Mouse (Mus musculus) liver, embryonic 15.5 days (tissue): ENCODE results near the gene Ctrb1. TPM values are rescaled to one million over a fixed set of nuclear protein-coding genes. Genes with fewer than 3 reads are reported as not detected.
A peak's percentile ranks its signal among the peaks of the same experiment; 100 is the strongest.
"Not testable (repeated sequence)": the region's sequence is repeated elsewhere in the genome, so short reads cannot be mapped to it uniquely, and the experiment has no call there.

Source experiments
- ATAC-seq: fragments of 200-750 bp; cut with Nextera tagmentation; 2 replicates; pipeline ENCODE4 v1.8.0; 2017; ENCODE audit warnings: moderate number of reproducible peaks, mild to moderate bottlenecking, moderate library complexity; ENCODE audit not compliant: insufficient read depth
- H3K27ac ChIP-seq: fragments of 300-500 bp; sonication (generic); replicated peaks from 2 replicates; pipeline ENCODE4 v1.5.1; 2015; ENCODE audit warnings: mild to moderate bottlenecking, inconsistent platforms
- H3K27me3 ChIP-seq: fragments of 300-500 bp; sonication (generic); 2 replicates; pipeline ENCODE4 v1.6.1; 2015; ENCODE audit warnings: mild to moderate bottlenecking, inconsistent platforms
- H3K36me3 ChIP-seq: fragments of 300-500 bp; sonication (generic); replicated peaks from 2 replicates; pipeline ENCODE4 v1.6.1; 2015; ENCODE audit warnings: moderate library complexity, mild to moderate bottlenecking, inconsistent platforms
- H3K4me1 ChIP-seq: fragments of 300-500 bp; sonication (generic); replicated peaks from 2 replicates; pipeline ENCODE4 v1.6.1; 2015; ENCODE audit warnings: inconsistent platforms
- H3K4me2 ChIP-seq: fragments of 300-500 bp; sonication (generic); 2 replicates; pipeline ENCODE4 v1.6.1; 2015; ENCODE audit warnings: moderate library complexity, mild to moderate bottlenecking, inconsistent platforms
- H3K4me3 ChIP-seq: fragments of 300-500 bp; sonication (generic); replicated peaks from 2 replicates; pipeline ENCODE4 v1.5.1; 2015; ENCODE audit warnings: mild to moderate bottlenecking, inconsistent platforms
- H3K9ac ChIP-seq: fragments of 300-500 bp; sonication (generic); 2 replicates; pipeline ENCODE4 v1.6.1; 2015; ENCODE audit warnings: moderate library complexity, mild to moderate bottlenecking, inconsistent platforms
- H3K9me3 ChIP-seq: fragments of 300-500 bp; sonication (generic); replicated peaks from 2 replicates; pipeline ENCODE4 v1.6.1; 2016; ENCODE audit warnings: inconsistent platforms
- WGBS: fragments of 180-500 bp; shearing (Covaris S2); methylation state at CpG from one replicate; pipeline ENCODE4 v1.1.7; 2015; ENCODE audit warnings: mixed read lengths; ENCODE audit not compliant: insufficient replicate concordance; 5-methylcytosine and 5-hydroxymethylcytosine counted together
- microRNA-seq: library from miRNA; unstranded; fragments of <30 nt; microRNA quantifications from one replicate; pipeline ENCODE4, GENCODE M21; 2016
- polyA plus RNA-seq: library from polyadenylated mRNA; unstranded; fragments of >200 nt; fragmentation: Nextera tagmentation; extraction: Ambion mirVana; gene quantifications from 2 replicates; pipeline ENCODE4 v1.2.1, GENCODE M21; 2015

The Ctrb1 gene
- polyA plus RNA-seq, 1 experiment from 2014 or later = 3.0 TPM

DNA sequence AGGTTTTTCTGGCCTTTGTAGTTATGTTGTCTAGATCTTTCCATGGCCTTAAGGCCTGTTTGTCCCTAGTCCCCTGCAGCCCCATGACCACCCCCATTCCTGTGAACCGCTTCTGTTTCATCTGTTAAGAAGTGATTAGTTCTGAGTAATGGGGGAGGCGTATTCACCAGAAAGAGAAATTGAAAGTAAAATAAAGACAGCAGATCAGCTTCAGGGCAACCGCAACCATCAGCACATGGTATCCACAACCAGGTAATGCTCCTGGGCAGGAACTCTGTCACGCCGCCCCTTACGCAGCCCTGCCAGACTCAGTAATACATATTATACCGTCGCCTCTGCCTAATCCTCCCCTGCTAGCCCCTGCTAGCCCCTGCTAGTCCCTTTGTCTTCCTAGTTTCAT lies 45.1 kb downstream of the Ctrb1 start:
- H3K27me3 ChIP-seq = no peaks in the 10 kb centered on the region
- no peak overlapping the region for H3K4me2 ChIP-seq
- WGBS = 79% methylated on average over 8 of the region's 8 CpGs
- H3K4me3 ChIP-seq = no peak overlapping the region
- no peaks in the 10 kb centered on the region for H3K9me3 ChIP-seq
- H3K36me3 ChIP-seq = no peaks in the 10 kb centered on the region
- ATAC-seq = no peak
- peaks cover 46% of the 10 kb centered on the region for H3K4me1 ChIP-seq
- H3K27ac ChIP-seq = no peak overlapping the region
- H3K9ac ChIP-seq = no peak overlapping the region

DNA sequence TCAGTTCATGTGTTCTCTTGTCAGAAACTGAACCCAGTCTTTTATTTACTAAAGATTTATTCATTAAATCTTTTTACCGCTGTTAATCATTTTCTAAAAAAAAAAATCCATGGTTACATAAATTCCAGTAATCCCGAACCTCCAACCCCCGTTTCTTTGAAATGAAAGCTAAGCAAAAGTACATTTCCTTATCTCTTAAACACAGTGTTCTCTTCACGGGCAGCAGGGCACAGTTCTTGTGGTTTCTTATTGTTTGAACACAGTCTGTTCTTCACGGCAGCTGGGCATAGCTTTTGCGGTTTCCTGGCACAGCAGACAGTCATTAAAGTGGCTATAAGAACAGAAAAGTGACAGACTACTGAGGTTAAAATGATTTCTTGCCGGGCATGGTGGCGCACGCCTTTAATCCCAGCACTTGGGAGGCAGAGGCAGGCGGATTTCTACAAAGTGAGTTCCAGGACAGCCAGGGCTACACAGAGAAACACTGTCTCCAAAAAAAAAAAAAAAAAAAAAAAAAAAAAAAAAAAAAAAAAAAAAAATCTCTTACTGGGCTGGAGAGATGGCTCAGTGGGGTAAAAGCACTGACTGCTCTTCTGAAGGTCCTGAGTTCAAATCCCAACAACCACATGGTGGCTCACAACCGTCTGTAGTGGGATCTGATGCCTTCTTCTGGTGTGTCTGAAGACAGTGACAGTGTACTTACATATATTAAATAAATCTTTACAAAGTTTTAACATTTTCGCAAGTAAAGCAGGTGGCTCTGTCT lies 46.3 kb downstream of the Ctrb1 start:
- H3K9me3 ChIP-seq, H3K36me3 ChIP-seq, H3K27me3 ChIP-seq, ATAC-seq: not testable (repeated sequence)
- H3K27ac ChIP-seq = peak overlapping the region; percentile 94
- WGBS = 17% methylated on average over 12 of the region's 12 CpGs
- H3K4me3 ChIP-seq = peak overlapping the region; percentile 78
- H3K4me2 ChIP-seq = peak overlapping the region; percentile 100
- H3K9ac ChIP-seq = peak overlapping the region; percentile 80
- H3K4me1 ChIP-seq = peaks cover 46% of the 10 kb centered on the region

DNA sequence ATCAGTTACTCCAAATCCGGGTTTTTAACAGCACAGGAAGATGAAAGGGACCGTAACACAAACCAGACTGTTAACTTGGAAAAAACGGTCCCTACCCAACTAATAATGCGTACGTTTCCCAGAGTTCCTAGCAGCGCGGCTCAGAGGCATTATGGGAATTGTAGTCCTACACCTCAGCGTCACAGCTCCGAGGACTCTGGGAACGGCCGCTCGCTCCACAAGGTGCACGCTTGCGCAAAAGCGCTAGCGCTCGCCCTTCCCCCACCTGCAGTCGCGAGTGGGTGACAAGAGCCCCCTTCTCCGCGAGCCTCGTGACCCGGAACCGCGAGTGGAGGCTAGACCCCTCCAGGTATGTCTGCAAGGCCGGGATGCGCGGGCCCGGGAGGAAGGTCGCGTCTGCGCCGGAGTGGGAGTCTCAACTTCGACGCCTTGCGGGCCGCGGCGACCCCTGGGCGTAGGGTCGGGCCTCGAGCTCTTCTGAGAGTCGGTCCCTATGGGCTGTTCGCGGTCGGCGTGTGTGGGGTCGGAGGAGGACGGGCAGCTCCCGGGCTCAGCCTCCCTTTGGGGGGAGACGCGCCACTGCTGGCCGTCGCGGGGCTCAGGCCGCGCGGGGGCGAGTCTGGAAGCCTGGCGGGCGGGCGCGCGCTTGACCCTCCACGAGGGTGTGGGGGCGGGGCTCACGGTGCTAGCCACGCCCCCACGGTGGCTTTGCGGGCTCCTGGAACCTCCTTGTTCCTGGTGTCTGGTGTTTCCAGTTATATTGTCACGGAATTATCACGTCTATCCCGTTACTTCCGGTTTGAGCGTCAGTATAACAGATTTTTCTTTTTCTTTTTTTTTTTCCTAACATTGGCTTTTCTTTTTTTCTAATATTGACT lies 47.3 kb downstream of the Ctrb1 start, which contains the start of gene Zfp1:
Zfp1 (plus strand) TSS at position 138 of the 878 bp plus-strand sequence.
- peak; percentile 95 for ATAC-seq
- H3K27ac ChIP-seq = peak within 1 kb of the TSS; percentile 94
- peak within 1 kb of the TSS; percentile 80 for H3K9ac ChIP-seq

DNA sequence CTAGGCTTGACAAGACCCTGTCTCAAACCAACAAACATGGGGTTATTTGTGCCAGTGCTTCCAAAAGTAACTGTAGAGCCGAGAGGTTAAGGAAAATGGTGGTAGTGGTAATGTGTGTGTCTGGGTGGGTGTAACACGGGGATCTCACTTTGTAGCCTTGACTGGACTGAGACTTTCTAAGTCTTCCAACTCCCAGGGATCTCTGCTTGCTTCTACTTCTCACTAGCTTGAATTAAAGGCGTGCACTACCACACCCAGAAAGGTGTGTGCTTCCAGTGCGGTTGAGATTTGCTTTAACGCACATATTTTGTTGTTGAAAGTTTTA lies 47.9 kb downstream of the Ctrb1 start:
- H3K9ac ChIP-seq = peak overlapping the region; percentile 80
- H3K27ac ChIP-seq = peak overlapping the region; percentile 94
- peaks cover 36% of the 10 kb centered on the region for H3K4me1 ChIP-seq
- peak; percentile 44 for ATAC-seq
- peak overlapping the region; percentile 100 for H3K4me2 ChIP-seq
- WGBS = 6% methylated on average over 5 of the region's 5 CpGs
- peak overlapping the region; percentile 78 for H3K4me3 ChIP-seq
- peaks cover 6% of the 10 kb centered on the region; the same call in 1 of the 2 replicates for H3K27me3 ChIP-seq
- H3K9me3 ChIP-seq = no peaks in the 10 kb centered on the region
- no peaks in the 10 kb centered on the region for H3K36me3 ChIP-seq

More for the DNA sequence above, 47.3 kb downstream of the Ctrb1 start, which contains the start of gene Zfp1:
- Histone ChIP-seq H3K4me3 (peak within 1 kb of the TSS; percentile 78), H3K27me3 (peaks cover 6% of the 10 kb centered on the region; the same call in 1 of the 2 replicates), H3K36me3 (no peaks in the 10 kb centered on the region), H3K4me2 (peak within 1 kb of the TSS; percentile 100), H3K4me1 (peaks cover 41% of the 10 kb centered on the region), H3K9me3 (no peaks in the 10 kb centered on the region)
- WGBS = under 1% methylated on average over 74 of the region's 75 CpGs

DNA sequence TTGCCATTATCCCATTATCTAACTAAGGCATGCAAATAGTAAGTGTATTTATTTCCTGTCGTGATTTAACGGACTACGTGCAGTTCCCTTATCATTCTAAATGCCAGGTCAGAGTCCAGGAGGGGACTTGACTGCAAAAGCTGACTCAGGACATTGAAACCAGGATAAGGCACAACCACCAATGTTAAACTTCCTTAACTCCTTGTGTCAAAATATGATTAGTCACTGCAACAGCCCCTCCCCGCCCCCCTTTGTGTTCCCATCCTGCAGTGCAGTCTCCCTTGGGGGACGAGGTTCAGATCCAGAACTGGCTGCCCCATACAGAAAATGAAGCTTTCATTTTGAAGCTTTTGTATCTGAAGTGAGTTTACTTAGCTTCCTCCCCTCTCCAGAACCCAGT lies 48.3 kb downstream of the Ctrb1 start:
- H3K9ac ChIP-seq = peak overlapping the region; percentile 80
- WGBS = 3% methylated on average over 5 of the region's 5 CpGs
- peak overlapping the region; percentile 78 for H3K4me3 ChIP-seq
- ATAC-seq = no peak
- H3K9me3 ChIP-seq = no peaks in the 10 kb centered on the region
- H3K4me2 ChIP-seq = peak overlapping the region; percentile 100
- H3K36me3 ChIP-seq = no peaks in the 10 kb centered on the region
- H3K27me3 ChIP-seq = peaks cover 6% of the 10 kb centered on the region; the same call in 1 of the 2 replicates
- H3K27ac ChIP-seq = peak overlapping the region; percentile 94
- H3K4me1 ChIP-seq = peaks cover 34% of the 10 kb centered on the region

DNA sequence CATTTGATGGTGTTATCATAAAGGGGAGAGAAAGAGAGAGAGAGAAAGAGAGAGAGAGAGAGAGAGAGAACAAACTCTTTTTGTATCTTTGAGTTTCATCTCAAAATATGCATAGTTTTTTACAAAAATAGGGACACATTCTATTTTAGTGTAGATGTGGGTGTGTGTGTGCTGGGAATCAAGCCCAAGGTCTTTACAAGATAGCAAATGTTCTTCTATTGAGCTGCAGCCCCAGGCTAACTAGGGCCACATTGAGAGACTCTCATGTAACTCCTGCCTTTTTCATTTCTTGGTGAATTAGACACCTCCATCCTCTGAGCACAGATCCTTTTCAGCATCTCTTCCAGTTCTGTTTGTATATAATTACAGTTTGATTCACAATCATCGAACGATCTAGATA lies 49.7 kb downstream of the Ctrb1 start:
- H3K36me3 ChIP-seq = no peaks in the 10 kb centered on the region
- H3K4me3 ChIP-seq = no peak overlapping the region
- no peak overlapping the region for H3K9ac ChIP-seq
- WGBS = 79% methylated on average over 2 of the region's 2 CpGs
- no peaks in the 10 kb centered on the region for H3K9me3 ChIP-seq
- no peak for ATAC-seq
- H3K27me3 ChIP-seq = peaks cover 6% of the 10 kb centered on the region; the same call in 1 of the 2 replicates
- no peak overlapping the region for H3K27ac ChIP-seq
- H3K4me1 ChIP-seq = peaks cover 29% of the 10 kb centered on the region
- no peak overlapping the region for H3K4me2 ChIP-seq

DNA sequence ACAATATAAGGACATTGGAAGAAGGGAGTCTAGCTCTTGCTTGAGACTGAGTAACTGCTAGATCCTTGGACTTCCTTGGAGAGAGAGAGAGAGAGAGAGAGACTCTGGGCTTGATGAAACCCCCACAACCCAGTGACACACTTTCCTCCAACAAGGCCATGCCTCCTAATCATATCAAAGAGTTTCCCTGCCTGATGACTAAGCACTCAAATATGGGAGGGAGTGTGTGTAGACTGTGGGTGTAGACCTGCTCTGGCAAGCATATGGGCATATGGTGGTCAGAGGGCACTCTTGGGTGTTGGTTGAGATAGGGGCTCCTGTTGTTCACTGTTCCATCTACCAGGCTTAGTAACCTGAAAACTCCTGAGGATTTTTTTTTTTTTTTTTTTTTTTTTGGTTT lies 52.7 kb downstream of the Ctrb1 start:
- Histone ChIP-seq H3K4me2 (no peak overlapping the region), H3K4me3 (no peak overlapping the region), H3K27me3 (peaks cover 6% of the 10 kb centered on the region; the same call in 1 of the 2 replicates), H3K9ac (no peak overlapping the region), H3K9me3 (no peaks in the 10 kb centered on the region), H3K27ac (no peak overlapping the region), H3K36me3 (no peaks in the 10 kb centered on the region), H3K4me1 (peaks cover 11% of the 10 kb centered on the region)
- no peak for ATAC-seq

Small RNA genes lying within 50 kb of the gene (microRNA-seq; reads per million reads assigned to microRNA genes)
- gene Mir7076 = not detected

Other genes starting within 250 kb of the Ctrb1 start
- gene Wdr59, start 168.9 kb downstream of the Ctrb1 start, polyA plus RNA-seq = 1.6 and 1.7 TPM in 2 replicates
- gene Znrf1, start 154.9 kb downstream of the Ctrb1 start, polyA plus RNA-seq = 6.6 and 8.6 TPM in 2 replicates
- gene Ldhd, start 60.6 kb downstream of the Ctrb1 start, polyA plus RNA-seq = 0.22 and 0.31 TPM in 2 replicates
- 4.0 and 4.9 TPM in 2 replicates for gene Zfp1, start 47.6 kb downstream of the Ctrb1 start, polyA plus RNA-seq
- gene Bcar1, start 52.8 kb upstream of the Ctrb1 start, polyA plus RNA-seq = 7.8 and 10.2 TPM in 2 replicates
- 64.2 and 72.5 TPM in 2 replicates for gene Cfdp1, start 163.3 kb upstream of the Ctrb1 start, polyA plus RNA-seq
- 3.6 and 4.4 TPM in 2 replicates for gene Tmem170, start 185.7 kb upstream of the Ctrb1 start, polyA plus RNA-seq
- gene Chst5, start 219.4 kb upstream of the Ctrb1 start, polyA plus RNA-seq = 0.05 and 0.14 TPM in 2 replicates
- 1.9 and 2.1 TPM in 2 replicates for gene Tmem231, start 242.9 kb upstream of the Ctrb1 start, polyA plus RNA-seq
- gene Gabarapl2, start 249.7 kb upstream of the Ctrb1 start, polyA plus RNA-seq = 182 and 198 TPM in 2 replicates